Mouse (Mus musculus) E14TG2a.4 (cell line): ENCODE measurements around the gene Gipc3.

Source experiments
- CTCF ChIP-seq: conservative IDR thresholded peaks from 2 replicates; pipeline ENCODE4 v1.5.1; 2014; ENCODE audit warnings: low read length
- NANOG ChIP-seq: IDR thresholded peaks from 2 replicates; pipeline ENCODE4 v1.6.1; 2014; ENCODE audit warnings: borderline replicate concordance, low read length, mixed read lengths
- POU5F1 ChIP-seq: IDR thresholded peaks from 2 replicates; pipeline ENCODE4 v1.6.1; 2014; ENCODE audit warnings: low read length, borderline replicate concordance

GRCm38 (mm10) chr10:81379183-81379553, 36.1 kb upstream of the Gipc3 start:
- no peak for TF ChIP-seq CTCF
- TF ChIP-seq POU5F1: no peak
- no peak for TF ChIP-seq NANOG
